11 mouse cellular contexts compared by ENCODE assay signal in genomic region chr3:27683374-27683773, GRCm38 (mm10).
"Had no signal": no experiment of that assay in that cellular context is flagged by ENCODE, and none has a peak within 500 bp of the region (broad histone marks: within the 10 kb centered on the region; RNA-seq: fewer than 3 reads in every experiment).

No protein-coding gene starts in this region.

- H3K36me3 ChIP-seq: limb, embryonic 10.5 days; liver, embryonic 15.5 days; midbrain, embryonic 13.5 days had no signal

- H3K4me2 ChIP-seq: intestine, embryonic 15.5 days; liver, embryonic 11.5 days; liver, embryonic 15.5 days; midbrain, embryonic 13.5 days had no signal

- H3K9me3 ChIP-seq: intestine, embryonic 15.5 days; limb, embryonic 10.5 days; liver, embryonic 15.5 days; midbrain, embryonic 13.5 days had no signal

- ATAC-seq: intestine, embryonic 15.5 days; lung, postnatal 0 days; midbrain, embryonic 13.5 days had no signal

- H3K9ac ChIP-seq: intestine, embryonic 15.5 days; liver, embryonic 15.5 days; midbrain, embryonic 13.5 days had no signal

- H3K27me3 ChIP-seq: intestine, embryonic 15.5 days; liver, embryonic 15.5 days; midbrain, embryonic 13.5 days had no signal

- H3K4me3 ChIP-seq: intestine, embryonic 15.5 days; left cerebral cortex, adult 2 months; limb, embryonic 10.5 days; liver, embryonic 15.5 days; midbrain, embryonic 13.5 days had no signal

- H3K4me1 ChIP-seq: midbrain, embryonic 13.5 days had no signal

- H3K27ac ChIP-seq: intestine, embryonic 15.5 days; left cerebral cortex, adult 2 months; limb, embryonic 10.5 days; liver, embryonic 15.5 days; midbrain, embryonic 13.5 days had no signal

- DNase-seq: kidney, postnatal 14 days; lung, adult 2 months; lung, postnatal 36 days; thymus, postnatal 36 days had no signal
